Mouse (Mus musculus) heart, postnatal 0 days (tissue): Measurements from ENCODE around the gene Dyrk1a.

ENCODE experiments used
- CTCF ChIP-seq: IDR thresholded peaks from 2 replicates; pipeline ENCODE4 v1.5.1; 2016; ENCODE audit warnings: antibody characterized with exemption, control low read depth, low read depth
- EP300 ChIP-seq: IDR thresholded peaks from 2 replicates; pipeline ENCODE4 v1.6.1; 2016; ENCODE audit warnings: antibody characterized with exemption, low read depth

DNA sequence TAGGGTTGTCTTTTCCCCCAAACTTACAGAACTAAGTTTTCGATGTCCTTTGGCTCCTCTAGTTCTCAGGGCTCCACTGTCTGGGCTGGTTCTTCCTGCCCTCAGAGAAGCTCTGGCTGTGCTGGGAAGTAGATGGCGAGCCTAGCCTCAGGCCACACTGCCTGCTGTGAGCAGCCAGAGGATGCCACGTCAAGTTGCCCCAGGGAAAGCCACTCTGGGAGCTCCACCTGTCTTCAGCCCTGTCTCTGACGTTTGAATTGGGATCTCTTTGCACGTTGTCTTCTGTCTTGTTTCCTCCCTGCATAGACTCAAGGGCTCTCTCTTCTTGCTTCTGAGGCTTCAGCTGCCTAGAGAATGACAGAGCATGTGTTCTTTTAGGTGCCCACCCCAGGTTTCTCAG lies 57.9 kb downstream of the Dyrk1a start:
- no peak for TF ChIP-seq CTCF
- no peak for TF ChIP-seq EP300
